Mouse (Mus musculus): ENCODE data around the gene G6pc3. TPM values are rescaled to one million over a fixed set of nuclear protein-coding genes. Genes with fewer than 3 reads are reported as not detected.
A peak's percentile ranks its signal among the peaks of the same experiment; 100 is the strongest.

The G6pc3 gene
- total RNA-seq, 2 experiments from 2014 or later: 43.8 to 45.0 TPM

DNA sequence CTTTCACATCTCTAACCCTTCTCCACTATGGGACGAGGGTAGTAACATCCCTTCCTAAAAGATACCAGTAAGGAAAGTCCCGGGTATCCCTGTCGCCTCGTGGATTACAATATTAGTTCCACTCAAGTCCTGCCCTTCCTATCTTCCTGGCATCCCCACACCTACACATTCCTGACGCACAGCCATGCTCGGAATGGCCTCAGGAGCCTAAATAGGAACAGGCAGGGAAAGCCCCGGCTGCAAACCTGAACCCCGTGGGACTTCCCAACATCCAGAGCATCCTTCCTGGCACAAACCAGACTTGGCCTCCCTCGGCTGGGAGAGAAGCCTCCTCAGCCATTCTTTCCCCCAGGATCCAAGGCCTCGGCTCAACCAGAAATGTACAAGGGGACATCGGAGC is 26.1 kb downstream of the G6pc3 start:
- no peak for DNase-seq (ENCODE audit: extremely low spot score in 1 of 2, low spot score in 2 of 2)
- intact Hi-C loops (cut with DNase I): no loop called here

DNA sequence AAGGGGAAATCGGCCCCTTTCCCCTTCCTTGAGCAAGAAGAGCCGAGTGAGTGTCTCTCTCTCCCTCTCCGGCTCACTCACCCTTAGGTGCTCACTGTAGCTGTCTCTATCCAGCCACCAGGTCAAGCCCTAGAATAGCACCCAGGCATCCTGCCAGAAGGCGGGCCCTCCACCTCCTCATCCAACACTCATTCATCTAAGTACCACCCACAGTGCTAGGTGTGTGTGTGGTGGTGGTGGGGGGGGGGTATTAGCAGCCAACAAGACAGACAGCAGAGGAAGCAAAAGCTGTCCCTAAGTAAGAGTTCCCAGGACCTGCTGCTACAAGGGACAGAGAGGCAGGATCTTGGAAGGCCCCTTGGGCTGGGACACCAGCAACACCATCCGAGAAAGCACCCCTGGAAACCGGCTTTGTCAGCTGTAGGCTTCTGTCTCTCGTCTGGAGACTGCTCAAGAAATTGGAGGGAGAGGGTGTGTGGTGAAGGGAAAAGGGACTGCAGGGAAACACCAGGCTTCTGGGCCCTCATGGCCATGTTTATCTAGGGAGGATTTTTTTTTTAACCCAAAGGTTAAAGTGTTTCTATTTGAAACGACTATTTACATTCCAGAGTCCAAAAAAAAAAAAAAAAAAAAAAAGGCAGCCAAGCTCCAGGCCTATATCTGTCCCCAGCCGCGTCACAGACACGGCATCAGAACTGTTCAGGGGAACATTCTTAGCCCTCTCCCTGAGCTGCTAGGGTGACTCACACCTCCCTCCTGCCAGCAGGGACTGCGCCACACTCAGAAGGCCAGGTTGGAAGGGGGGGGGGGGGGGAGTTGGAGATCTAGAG is 26.9 kb downstream of the G6pc3 start:
- DNase-seq (ENCODE audit: extremely low spot score in 1 of 2, low spot score in 2 of 2): no peak
- intact Hi-C loops (cut with DNase I): no loop called here

DNA sequence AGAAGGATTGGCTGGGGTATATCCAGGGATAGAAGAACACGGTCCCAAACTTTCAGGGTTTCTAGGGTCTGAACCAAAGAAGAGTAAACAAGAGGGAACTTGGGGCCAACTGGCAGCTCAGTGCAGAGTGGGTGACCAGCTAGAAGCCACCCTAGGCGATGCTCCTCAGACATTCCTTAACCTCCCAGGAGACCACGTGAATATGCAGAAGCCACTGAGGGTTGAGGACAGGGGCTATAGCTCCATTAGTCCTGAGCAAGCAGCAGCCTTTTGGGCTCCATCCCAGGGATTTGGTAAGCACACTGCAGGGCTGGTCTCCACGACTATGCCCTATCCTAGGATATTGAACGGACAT is 27.4 kb downstream of the G6pc3 start:
- intact Hi-C loops (cut with DNase I): no loop called here
- no peak for DNase-seq (ENCODE audit: extremely low spot score in 1 of 2, low spot score in 2 of 2)

- DNase-seq (ENCODE audit: extremely low spot score in 1 of 2, low spot score in 2 of 2): no peak
- intact Hi-C loops (cut with DNase I): no loop called here
Measured at GRCm38 (mm10) chr11:102217396-102217795, 28.0 kb downstream of the G6pc3 start.

- intact Hi-C loops (cut with DNase I): no loop called here
- no peak for DNase-seq (ENCODE audit: extremely low spot score in 1 of 2, low spot score in 2 of 2)
Measured at GRCm38 (mm10) chr11:102217876-102218430, 28.5 kb downstream of the G6pc3 start.

DNA sequence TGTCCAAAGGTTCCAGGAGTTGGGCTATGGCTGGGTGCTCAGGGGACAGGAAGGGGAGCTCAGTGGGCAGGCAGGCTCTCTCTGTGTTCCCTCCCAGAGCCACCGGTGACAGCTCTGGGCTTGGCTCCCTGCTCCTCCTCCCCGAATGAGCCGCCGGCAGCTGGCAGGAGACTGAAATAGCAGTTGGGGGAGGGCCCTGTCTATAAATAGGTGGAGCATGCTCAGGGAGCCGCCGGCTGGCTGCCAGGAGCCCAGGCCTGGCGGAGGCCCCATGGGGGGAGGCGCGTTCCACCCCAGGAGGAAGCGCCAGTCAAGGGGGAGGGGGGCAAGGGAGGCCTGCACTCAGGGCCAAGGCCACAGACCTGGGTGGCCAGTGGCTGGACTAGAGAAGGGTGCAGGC is 29.4 kb downstream of the G6pc3 start:
- intact Hi-C loops (cut with DNase I): no loop called here
- peak; percentile 95 to 97 for DNase-seq (ENCODE audit: extremely low spot score in 1 of 2, low spot score in 2 of 2)

DNA sequence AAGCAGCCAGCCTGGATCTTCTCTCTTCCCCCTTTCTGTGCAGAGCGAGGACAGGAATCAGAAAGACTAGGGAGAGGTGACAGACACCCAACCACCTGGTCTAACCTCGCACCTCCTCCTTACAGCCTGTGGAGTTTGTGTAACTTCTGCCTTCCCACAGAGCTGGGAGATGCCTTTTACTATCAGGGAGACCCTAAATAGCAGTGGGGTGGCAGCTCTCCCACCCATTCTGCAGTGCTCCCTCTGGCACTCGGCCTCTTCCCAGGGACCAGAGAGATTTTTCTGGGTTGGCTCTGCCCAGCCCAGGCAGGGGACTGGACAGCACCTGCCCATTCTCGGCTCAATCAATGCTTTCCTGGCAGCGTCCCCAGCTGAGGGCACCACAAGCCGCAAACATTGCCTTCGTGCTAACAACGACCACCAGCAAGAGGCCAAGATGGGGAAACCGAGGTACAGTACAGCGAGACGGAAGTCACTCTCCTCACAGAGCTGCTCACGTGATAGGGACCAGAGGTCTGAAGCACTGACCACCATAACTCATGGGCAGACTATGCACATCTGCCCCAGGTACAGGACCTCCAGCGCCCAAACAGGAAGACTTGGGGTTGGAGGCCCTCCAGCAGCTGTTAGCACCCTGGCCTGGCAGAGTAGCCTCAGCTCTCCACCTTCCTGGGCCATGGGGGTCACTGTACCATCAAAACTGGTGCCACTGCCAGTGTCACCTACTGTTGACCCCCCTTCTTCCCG is 30.0 kb downstream of the G6pc3 start:
- DNase-seq (ENCODE audit: extremely low spot score in 1 of 2, low spot score in 2 of 2): peak in 1 of 2 experiments; percentile 56
- intact Hi-C loops (cut with DNase I): no loop called here

GRCm38 (mm10) chr11:102219994-102220346 is 30.6 kb downstream of the G6pc3 start:
- peak in 1 of 2 experiments; percentile 70 for DNase-seq (ENCODE audit: extremely low spot score in 1 of 2, low spot score in 2 of 2)
- intact Hi-C loops (cut with DNase I): no loop called here

DNA sequence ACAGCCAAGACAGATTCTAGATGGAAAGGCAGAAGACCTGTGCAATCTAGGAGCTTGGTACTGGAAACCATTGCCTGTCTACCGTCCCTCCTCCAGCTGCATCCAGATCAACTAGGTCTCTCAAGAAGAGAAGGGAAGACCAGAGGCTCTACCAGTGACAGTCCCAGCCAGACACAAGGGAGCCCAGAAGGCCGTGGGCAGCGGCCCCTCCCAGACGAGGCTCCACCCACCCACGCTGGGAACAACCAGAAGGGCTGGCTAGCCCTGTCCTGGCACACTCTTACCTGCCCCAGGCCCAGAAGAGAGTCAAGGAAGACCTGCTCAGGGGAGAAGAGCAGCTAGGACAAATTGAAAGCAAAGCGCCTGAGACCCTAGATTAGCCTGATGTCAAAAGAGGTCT is 31.0 kb downstream of the G6pc3 start:
- peak in 1 of 2 experiments; percentile 36 for DNase-seq (ENCODE audit: extremely low spot score in 1 of 2, low spot score in 2 of 2)
- intact Hi-C loops (cut with DNase I): no loop called here

DNA sequence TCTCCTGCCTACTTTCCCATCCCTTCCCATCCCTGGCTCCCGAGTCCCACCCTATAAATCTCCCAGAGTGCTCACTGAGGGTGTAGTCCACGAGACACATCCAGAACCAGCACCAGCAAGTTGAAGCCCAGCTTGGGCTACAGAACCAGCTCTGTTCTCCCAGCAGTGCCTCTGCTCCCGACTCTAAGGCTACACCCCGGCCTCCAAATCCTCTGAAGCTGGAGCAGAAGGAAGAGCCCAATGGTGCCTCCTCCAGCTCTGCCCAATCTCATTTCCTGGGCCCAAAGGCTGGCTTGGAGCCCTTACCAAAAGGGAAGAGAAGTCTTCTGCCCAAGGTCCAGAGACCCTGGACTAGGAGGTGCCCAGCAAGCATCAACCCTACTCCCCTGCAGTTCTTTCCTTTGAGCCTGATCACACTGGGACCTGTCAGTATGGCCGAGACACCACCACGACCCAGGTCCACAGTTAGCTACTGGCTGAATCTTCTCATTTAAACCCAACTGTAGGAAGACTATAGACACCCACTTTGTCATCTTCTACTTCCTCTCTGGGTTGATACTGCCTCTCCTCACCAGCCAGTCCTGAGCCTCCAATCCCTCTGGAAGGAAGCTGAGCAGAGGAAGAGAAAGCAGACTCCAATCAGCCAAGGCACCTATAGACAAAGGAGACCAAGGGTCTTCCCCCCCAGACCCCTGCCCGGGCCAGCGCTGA is 32.0 kb downstream of the G6pc3 start:
- no peak for DNase-seq (ENCODE audit: extremely low spot score in 1 of 2, low spot score in 2 of 2)
- intact Hi-C loops (cut with DNase I): no loop called here

DNA sequence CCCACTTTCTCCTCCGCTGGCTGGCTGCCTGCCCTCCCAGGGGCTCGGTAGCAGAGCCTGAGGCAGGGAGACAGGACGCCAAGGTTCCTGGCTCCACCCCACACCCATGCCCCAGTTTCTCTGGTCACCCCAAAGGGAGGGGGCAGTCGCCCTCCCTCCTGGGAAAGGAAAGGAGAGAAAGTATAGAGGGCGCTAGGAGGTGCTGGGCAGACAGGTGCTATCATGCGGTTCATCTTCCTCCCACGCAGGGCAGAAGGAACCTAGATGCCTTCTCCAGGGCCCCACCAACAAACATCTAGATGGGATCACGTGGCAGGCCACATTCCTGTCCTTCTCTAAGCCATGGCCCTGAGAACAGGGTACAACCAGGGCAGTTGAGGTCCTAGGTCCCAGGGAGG is 32.5 kb downstream of the G6pc3 start:
- DNase-seq (ENCODE audit: extremely low spot score in 1 of 2, low spot score in 2 of 2): no peak
- intact Hi-C loops (cut with DNase I): no loop called here

GRCm38 (mm10) chr11:102223166-102223565 is 33.7 kb downstream of the G6pc3 start:
- peak in 1 of 2 experiments; percentile 74 for DNase-seq (ENCODE audit: extremely low spot score in 1 of 2, low spot score in 2 of 2)
- intact Hi-C loops (cut with DNase I): no loop called here

GRCm38 (mm10) chr11:102224686-102225085 is 35.3 kb downstream of the G6pc3 start:
- no peak for DNase-seq (ENCODE audit: extremely low spot score in 1 of 2, low spot score in 2 of 2)
- intact Hi-C loops (cut with DNase I): no loop called here

DNA sequence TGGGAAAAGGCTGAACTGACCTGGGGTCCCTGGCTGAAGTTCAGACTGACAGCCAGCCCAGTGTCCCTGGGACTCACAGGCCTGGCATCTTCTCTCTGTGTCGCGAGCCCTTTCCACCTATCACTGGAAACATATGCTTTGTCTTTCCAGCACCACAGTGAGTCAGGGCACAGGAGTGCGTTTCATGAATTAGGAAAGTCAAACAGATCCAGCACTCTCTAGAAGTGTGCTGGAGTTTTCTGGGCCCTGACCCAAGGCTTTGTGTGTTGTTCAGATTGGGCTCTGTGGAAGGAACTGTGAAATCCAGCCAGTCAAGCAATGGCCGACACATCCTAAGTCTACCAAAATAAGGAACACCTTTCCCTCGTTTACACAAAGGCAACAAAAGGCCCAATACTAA is 35.8 kb downstream of the G6pc3 start:
- intact Hi-C loops (cut with DNase I): no loop called here
- DNase-seq (ENCODE audit: extremely low spot score in 1 of 2, low spot score in 2 of 2): no peak

- intact Hi-C loops (cut with DNase I): no loop called here
- DNase-seq (ENCODE audit: extremely low spot score in 1 of 2, low spot score in 2 of 2): no peak
Measured at GRCm38 (mm10) chr11:102226067-102226978, 36.9 kb downstream of the G6pc3 start.

DNA sequence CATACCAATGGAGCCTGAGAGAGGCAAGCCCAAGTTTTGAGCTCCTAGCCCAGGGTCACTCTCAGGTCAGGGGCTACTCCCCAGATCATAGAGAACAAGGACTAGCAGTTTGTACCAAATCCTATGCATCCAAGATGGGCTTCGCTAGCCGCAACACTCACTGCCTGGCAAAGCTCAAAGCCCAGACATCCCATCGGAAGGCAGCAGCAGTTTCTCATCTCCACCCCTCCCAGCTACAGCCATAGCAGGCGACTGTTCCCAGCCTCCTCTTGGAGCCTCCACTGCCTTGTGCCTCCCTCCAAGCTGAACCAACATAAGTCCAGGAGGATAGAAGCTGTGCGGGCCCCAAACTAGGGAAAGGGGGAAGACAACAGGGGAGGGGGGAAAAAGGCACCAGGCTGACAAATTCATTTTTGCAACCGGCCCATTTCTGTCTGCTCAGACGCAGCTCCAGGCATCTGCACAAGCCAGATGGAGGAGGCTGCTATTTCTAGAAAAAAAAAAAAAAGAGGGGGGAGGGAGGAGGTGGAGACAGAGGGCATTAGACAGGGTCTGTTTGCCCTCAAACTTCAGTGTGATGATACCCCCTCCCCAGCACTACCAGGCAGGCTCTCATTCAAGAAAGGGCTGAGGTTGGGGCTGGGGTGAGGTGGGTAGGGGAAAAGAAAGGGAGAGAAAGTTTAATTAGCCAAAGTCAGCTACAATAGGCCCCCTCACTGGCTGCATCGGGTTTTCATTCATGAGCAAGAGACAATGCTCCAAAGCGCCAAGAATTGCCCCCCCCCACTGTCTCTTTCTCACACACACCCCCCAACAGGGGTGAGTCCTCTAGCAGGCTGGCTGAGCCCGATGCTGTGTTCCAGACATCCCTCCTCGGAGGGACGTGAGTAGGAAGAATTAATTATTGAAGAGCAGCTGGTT is 38.1 kb downstream of the G6pc3 start:
- DNase-seq (ENCODE audit: extremely low spot score in 1 of 2, low spot score in 2 of 2): no peak
- intact Hi-C loops (cut with DNase I): no loop called here

DNA sequence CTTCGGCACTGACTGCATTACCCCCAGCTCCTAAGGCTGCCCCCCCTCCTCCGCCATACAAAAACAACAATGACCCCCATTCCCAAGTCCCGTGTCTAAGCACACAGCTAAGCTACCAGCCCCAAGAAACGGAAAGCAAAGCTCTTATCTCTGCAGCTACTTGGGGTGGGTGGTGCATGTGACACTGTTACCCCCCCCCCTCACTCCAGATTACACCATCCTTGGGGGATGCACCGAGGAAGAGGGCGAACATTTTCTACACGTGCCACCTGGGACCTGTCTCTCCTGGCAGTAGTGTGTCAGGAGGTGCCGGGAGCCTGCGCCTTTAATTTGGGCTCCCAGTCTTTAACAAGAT is 38.7 kb downstream of the G6pc3 start:
- intact Hi-C loops (cut with DNase I): no loop called here
- no peak for DNase-seq (ENCODE audit: extremely low spot score in 1 of 2, low spot score in 2 of 2)
